Mouse (Mus musculus): ENCODE measurements around the gene Ralbp1.

DNA sequence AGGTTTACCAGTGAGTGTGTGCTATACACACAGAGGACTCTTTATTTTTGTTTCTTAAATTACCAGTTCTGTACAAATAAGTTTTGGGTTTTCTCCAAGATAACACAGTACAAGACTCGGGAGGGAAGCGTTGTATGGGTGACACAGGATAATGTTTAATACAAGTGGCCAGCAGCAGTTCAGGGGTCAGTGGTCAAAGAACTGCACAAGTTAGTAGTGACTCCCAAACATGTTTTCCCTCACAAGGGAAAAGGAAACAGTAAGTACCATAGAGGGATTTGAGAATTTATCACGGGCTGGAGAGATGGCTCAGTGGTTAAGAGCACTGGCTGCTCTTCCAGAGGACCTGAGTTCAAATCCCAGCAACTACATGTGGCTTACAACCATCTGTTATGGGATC, 51.7 kb downstream of the Ralbp1 start:
- TF ChIP-seq CTCF (IDR thresholded peaks at IDR 0.05; ENCODE audit: low read depth) = no peak
- no peak for TF ChIP-seq EP300 (IDR thresholded peaks at IDR 0.05; ENCODE audit: low read depth)
